Mouse (Mus musculus) G1E (cell line): Measurements from ENCODE around the gene Ppp1r18.

Experiments used
- CTCF ChIP-seq: IDR thresholded peaks from 2 replicates; pipeline ENCODE4 v1.5.1; 2012; ENCODE audit warnings: low read depth, low read length, inconsistent platforms, mixed read lengths
- GATA1 ChIP-seq: IDR thresholded peaks from 2 replicates; pipeline ENCODE4 v1.6.1; 2012; ENCODE audit warnings: borderline replicate concordance, low read length, inconsistent platforms, mixed read lengths
- GATA2 ChIP-seq: IDR thresholded peaks from 2 replicates; pipeline ENCODE4 v1.6.1; 2012; ENCODE audit warnings: low read depth, low read length, inconsistent platforms, borderline replicate concordance
- TAL1 ChIP-seq: conservative IDR thresholded peaks from 2 replicates; pipeline ENCODE4 v1.6.1; 2012; ENCODE audit warnings: low read depth, low read length, inconsistent platforms, mixed read lengths

DNA sequence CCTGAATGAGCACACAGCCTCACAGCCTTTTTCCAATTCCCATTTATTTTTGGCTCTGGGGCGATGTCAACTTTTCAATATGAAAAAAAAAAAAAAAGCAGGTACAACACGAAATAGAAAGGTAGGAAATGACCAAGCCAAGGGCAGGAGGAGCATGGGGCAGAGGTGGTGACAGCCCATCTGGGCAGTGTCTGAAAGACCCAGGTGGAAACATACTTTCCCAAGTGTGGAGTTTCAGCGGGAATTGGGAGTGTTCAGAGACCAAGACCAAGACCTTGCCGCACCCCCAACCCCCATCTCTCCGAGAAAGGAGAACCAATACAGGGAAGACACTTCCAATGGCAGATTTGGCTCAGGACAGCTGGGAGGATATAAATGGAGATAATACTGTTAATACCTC, 31.5 kb upstream of the Ppp1r18 start:
- TF ChIP-seq CTCF = no peak
- TF ChIP-seq GATA2 = no peak
- no peak for TF ChIP-seq TAL1
- no peak for TF ChIP-seq GATA1
